Mouse (Mus musculus): ENCODE data around the gene Slc13a1.

DNA sequence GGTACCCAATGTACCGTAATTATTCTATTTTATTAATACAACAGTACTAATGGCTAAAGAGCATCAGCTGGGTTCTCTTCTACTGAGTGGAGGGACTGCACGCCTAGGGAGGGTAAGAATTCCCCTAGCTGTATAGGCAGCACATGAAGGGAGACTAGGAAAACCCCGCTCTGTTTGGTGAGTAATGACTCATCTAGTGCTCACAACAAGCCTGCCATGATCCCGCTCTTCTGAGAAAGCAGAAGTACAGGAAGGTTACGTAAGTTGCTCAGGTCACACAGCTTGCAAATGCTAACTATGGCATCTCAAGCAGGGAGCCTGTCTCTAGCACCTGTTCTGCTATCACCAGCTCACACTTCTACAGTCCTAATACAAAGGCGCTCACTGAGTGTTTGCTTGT, 1.1 kb downstream of the Slc13a1 start:
- TF ChIP-seq NANOG (IDR thresholded peaks at IDR 0.05; ENCODE audit: borderline replicate concordance, low read length) (no peak), CTCF (conservative IDR thresholded peaks at IDR 0.05; ENCODE audit: low read length) (no peak)

Data from E14TG2a.4 (cell line).